Mouse (Mus musculus) Patski (cell line): ENCODE measurements around the gene Dnajc5g. TPM values are rescaled to one million over a fixed set of nuclear protein-coding genes. Genes with fewer than 3 reads are reported as not detected.

ENCODE experiments used
- ATAC-seq: fragments of 100-300 bp; one replicate; pipeline ENCODE4 v1.8.0; 2021
- CTCF ChIA-PET: fragments of 350-600 bp; sonication (Branson Sonifier 250); formaldehyde crosslinking; loops from one replicate; lab custom pipeline; 2022; ENCODE audit warnings: inconsistent platforms; lab: Charles Lee
- POLR2A ChIA-PET: fragments of 350-600 bp; sonication (Branson Sonifier 250); formaldehyde crosslinking; loops from one replicate; lab custom pipeline; 2022; ENCODE audit warnings: antibody characterized with exemption, inconsistent platforms; lab: Charles Lee
- DNase-seq: peaks from one replicate; pipeline ENCODE4 v3.0.0-alpha.2; 2011; ENCODE audit warnings: low read depth, low spot score
- H3K27me3 ChIP-seq: fragments of 371-371 bp; one replicate; pipeline ENCODE4 v1.5.1; 2021
- CTCF ChIP-seq: fragments of 100-300 bp; IDR thresholded peaks from one replicate; pipeline ENCODE4 v1.5.1; 2021
- in situ Hi-C: fragments of 300-500 bp; cut with MboI; formaldehyde crosslinking; loops from 3 replicates; pipeline ENCODE4 v1.11.1; 2018; ENCODE audit warnings: low pct_unique_long_range_greater_than_20kb, mixed read lengths
- polyA plus RNA-seq: library from polyadenylated mRNA; unstranded; gene quantifications from one replicate; pipeline ENCODE4 v1.2.3, GENCODE M21; 2021

Dnajc5g gene
- polyA plus RNA-seq, 1 experiment from 2014 or later: not detected

DNA sequence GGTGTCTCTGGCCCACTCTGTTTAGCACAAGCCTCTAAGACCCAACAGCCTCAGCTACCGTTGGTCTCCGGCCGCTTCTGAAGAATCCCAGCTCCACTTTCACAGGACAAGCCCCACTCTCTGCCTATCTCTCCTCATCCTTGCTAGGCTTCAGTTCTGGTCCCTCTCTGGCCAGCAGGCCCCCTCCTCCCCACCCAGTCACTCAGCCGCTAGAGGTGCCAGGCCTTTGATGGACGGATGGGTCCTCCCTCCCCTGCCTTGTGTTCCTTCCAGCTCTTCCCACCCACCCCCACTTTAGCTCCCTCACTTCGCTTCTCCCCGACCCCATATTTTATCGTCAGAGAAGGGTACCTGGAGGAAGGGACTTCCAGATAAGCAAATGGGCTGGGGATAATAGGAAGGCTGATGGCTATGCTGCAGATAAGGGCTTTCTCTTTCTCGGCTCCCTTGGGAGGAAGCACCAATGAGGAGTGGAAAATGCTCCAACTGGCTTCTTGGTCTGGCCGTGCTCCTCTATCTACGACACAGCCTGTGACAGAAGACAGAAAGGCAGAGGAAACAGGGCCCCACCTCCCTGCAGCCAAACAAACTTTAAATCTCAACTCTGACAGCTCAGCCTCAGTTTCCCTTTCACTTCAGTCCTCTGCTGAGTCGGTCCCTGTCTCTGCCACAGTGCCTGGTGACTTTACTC lies 23.0 kb upstream of the Dnajc5g start:
- CTCF ChIA-PET: interaction anchor here (0.9 to 3.3 kb wide), 2 partner anchors 13 to 29 kb away, joined by 3 to 15 read pairs; no protein-coding TSS in a partner anchor
- ATAC-seq: no peak
- no peaks in the 10 kb centered on the region for H3K27me3 ChIP-seq
- POLR2A ChIA-PET: no interaction called here
- TF ChIP-seq CTCF: no peak
- in situ Hi-C loops: no loop called here
- no peak for DNase-seq

- ATAC-seq: no peak
Measured at GRCm38 (mm10) chr5:31083949-31084348, 22.1 kb upstream of the Dnajc5g start.

GRCm38 (mm10) chr5:31086606-31087005 lies 19.5 kb upstream of the Dnajc5g start:
- no peak for ATAC-seq
- in situ Hi-C loops: no loop called here
- ChIA-PET CTCF (no interaction called here), POLR2A (no interaction called here)
- no peak for DNase-seq
- H3K27me3 ChIP-seq: peaks cover 1% of the 10 kb centered on the region
- TF ChIP-seq CTCF: no peak

More at GRCm38 (mm10) chr5:31083949-31084348, 22.1 kb upstream of the Dnajc5g start:
- in situ Hi-C loops: no loop called here
- TF ChIP-seq CTCF: no peak
- no peaks in the 10 kb centered on the region for H3K27me3 ChIP-seq
- ChIA-PET POLR2A (no interaction called here), CTCF (no interaction called here)
- no peak for DNase-seq

GRCm38 (mm10) chr5:31087131-31087530 lies 19.0 kb upstream of the Dnajc5g start:
- no peak for TF ChIP-seq CTCF
- POLR2A ChIA-PET: no interaction called here
- DNase-seq (no peak), ATAC-seq (no peak)
- CTCF ChIA-PET: no interaction called here
- in situ Hi-C loops: no loop called here
- peaks cover 7% of the 10 kb centered on the region for H3K27me3 ChIP-seq

- H3K27me3 ChIP-seq: peaks cover 29% of the 10 kb centered on the region
- in situ Hi-C loops: no loop called here
- ChIA-PET CTCF (no interaction called here), POLR2A (no interaction called here)
- DNase-seq (no peak), ATAC-seq (no peak)
- no peak for TF ChIP-seq CTCF
Measured at GRCm38 (mm10) chr5:31092231-31092975, 13.7 kb upstream of the Dnajc5g start.

GRCm38 (mm10) chr5:31093151-31094041 lies 12.7 kb upstream of the Dnajc5g start:
- ChIA-PET POLR2A (no interaction called here), CTCF (no interaction called here)
- DNase-seq (no peak), ATAC-seq (peak; percentile 22)
- in situ Hi-C loops: no loop called here
- H3K27me3 ChIP-seq: peaks cover 34% of the 10 kb centered on the region
- no peak for TF ChIP-seq CTCF

DNA sequence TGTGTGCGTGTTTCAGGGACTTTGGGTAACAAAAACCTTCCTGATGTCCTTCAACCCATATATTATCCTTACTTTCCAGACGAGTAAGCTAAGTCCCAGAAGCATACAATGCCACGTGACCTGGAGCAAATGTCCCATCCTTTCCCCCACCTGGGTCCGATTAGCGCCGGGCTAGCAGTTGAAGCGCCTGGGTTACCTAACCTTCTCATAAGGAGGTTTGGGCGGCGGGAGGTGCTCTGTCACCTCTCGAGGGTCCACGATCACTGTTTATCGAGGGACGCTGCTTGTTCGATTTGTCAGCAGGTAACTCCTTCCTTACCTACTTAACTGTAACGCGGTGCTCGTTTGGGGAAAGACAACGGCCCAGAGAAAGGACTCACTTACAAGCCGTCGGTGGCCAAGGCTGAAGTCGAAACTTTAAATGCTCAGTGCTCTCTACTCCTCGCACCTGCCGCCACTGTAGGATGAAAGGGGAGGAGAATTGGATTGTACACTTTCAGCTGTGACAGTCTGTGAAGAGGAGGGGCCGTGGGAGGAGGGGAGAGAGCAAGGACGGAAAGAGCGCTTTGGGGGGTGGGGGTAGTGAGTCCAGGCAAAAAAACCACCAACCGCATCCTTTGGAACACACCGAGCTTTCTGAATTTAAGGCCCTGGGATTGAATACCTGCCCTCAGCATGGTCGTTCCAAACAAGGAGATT lies 11.8 kb upstream of the Dnajc5g start:
- ChIA-PET CTCF (interaction anchor here (1.5 kb wide), 1 partner anchor 18 kb away, joined by 4 read pairs; no protein-coding TSS in a partner anchor), POLR2A (no interaction called here)
- TF ChIP-seq CTCF: no peak
- H3K27me3 ChIP-seq: peaks cover 39% of the 10 kb centered on the region
- in situ Hi-C loops: no loop called here
- DNase-seq: no peak
- no peak for ATAC-seq

DNA sequence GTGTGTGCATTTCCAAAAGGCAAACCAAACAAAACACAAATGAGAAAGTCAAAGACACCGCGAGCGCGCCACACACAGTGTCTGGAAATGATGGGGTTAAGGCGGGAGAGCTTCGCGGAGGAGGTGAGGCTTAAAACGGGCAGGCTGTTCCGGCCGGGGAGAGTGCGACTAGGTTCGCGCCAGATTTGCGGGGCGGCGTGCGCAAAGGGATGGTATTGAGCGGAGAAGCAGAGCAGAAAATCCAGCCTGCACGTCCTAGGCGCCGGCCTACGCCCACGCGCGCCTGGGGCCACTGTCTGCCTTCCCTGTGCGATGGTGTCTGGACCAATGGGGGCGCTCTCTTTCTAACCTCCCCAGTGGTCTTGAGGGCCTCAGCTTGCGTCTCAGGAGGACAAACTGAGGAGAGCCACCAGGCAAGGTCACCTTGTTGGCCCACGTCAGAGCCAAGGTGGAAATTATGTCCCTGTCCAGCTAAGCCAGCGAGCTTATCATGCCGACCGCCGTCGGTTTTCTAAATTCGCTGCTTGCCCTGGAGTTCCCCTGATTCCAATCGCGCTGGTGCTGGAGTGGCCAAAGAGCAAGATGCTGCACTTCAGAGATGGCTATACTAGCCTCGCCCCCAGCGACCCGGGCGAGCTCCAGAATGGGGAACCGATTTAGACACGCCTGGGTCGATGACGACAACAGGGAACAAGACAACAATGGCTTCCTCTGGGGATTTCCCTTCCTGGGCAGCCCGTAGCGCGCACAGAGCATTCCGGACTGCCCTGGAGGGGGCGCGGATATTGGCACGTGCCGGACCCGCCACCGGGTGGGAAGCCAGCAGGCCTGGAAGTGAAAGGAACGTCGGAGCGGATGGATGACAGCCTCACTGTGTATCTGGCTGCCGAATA lies 11.0 kb upstream of the Dnajc5g start:
- no peak for TF ChIP-seq CTCF
- ChIA-PET CTCF (interaction anchor here (0.9 to 1.5 kb wide), 2 partner anchors 17 to 47 kb away, joined by 3 to 4 read pairs; partner anchors contain the start of gene Atraid), POLR2A (no interaction called here)
- no peak for ATAC-seq
- DNase-seq: no peak
- H3K27me3 ChIP-seq: peaks cover 39% of the 10 kb centered on the region
- in situ Hi-C loops: no loop called here

DNA sequence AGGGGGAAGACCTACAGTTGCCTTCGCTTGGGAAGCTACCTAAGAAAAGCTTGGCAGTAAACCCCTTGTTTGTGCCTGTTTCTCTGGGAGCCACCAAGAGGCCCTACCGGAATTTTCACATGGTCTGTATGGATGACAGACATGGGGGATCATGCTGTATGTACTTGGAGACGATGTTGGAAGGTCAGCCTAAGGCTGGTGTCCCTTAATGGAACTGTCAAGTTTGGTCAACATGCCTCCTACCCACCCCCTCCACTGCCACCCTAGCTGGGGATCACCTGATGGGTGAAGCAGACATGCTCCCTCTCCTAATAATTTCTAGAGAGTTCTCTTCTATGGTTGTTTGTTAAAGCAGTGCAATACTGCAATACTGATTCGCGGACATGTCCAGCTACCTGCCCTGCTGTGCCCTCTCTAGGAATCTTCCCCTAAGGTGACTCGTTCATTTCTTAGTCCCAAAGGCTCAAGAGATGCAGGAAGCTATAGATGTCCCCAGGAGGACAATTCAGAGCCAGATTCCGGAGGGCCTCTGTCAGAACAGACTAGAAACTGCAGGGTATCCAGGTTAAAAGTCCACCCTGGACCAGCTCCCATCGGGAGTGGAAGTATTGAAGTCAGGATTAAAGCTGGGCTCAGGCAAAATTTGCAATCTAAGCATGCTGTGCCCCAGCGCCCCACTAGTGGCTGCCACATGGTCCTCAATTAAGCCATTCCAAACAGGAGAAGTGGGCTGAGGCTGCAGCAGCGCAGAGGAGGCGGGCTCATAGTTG lies 10.2 kb upstream of the Dnajc5g start:
- TF ChIP-seq CTCF: no peak
- in situ Hi-C loops: no loop called here
- no peak for ATAC-seq
- POLR2A ChIA-PET: no interaction called here
- DNase-seq: no peak
- CTCF ChIA-PET: interaction anchor here (0.9 to 1.5 kb wide), 2 partner anchors 16 to 48 kb away, joined by 3 to 4 read pairs; partner anchors contain the start of gene Atraid
- H3K27me3 ChIP-seq: peaks cover 39% of the 10 kb centered on the region
